Mouse (Mus musculus) liver, adult 2 months (tissue): ENCODE measurements at regions not wholly inside any gene's neighbourhood (a gene's known extent, or its start where the extent isn't known, plus 50 kb on each side); places are given as distances from the start of the nearest gene placed in this dataset.

Experiments used
- CTCF ChIP-seq: fragments of 200-500 bp; IDR thresholded peaks from 2 replicates; pipeline ENCODE4 v1.5.1; 2011; ENCODE audit warnings: low read depth, low read length, control low read depth
- POLR2A ChIP-seq: fragments of 200-500 bp; IDR thresholded peaks from 2 replicates; pipeline ENCODE4 v1.6.1; 2011; ENCODE audit warnings: low read length, control low read depth; ENCODE audit not compliant: insufficient read depth; ENCODE audit errors: extremely low read depth

GRCm38 (mm10) chrX:13345126-13345525 is 64.4 kb downstream of the Ddx3x start:
- no peak for TF ChIP-seq POLR2A
- no peak for TF ChIP-seq CTCF
